Mouse (Mus musculus): ENCODE measurements at regions not wholly inside any gene's neighbourhood (a gene's known extent, or its start where the extent isn't known, plus 50 kb on each side); places are given as distances from the start of the nearest gene placed in this dataset.

DNA sequence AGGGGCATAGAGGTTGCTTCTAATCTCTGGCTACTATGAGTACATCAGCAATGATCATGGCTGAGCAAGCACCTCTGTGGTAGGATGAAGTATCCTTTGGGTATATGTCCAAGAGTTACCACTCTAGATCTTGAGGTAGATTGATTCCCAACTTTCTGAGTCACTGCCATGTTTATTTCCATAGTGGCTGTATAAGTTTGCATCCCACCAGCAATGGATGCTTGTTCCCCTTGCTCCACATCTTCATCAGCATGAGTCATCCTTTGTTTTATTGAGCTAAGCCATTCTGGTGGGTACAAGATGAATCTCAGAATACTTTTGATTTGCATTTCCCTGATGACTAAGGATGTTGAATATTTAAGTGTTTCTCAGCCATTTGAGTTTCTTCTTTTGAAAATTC, 86.8 kb upstream of the Irx5 start:
- no peak for ATAC-seq (ENCODE audit: extremely low read depth, insufficient number of reproducible peaks, low FRiP score, poor library complexity, severe bottlenecking)
- Histone ChIP-seq H3K4me1 (ENCODE audit: insufficient read depth, low read depth, low read length) (no peaks in the 10 kb centered on the region), H3K27me3 (ENCODE audit: insufficient read depth, low read length) (no peaks in the 10 kb centered on the region), H3K4me3 (ENCODE audit: low read depth, low read length) (no peak overlapping the region), H3K9me3 (replicated peaks) (peaks cover 19% of the 10 kb centered on the region), H3K36me3 (replicated peaks) (no peaks in the 10 kb centered on the region)
- TF ChIP-seq TAL1 (conservative IDR thresholded peaks at IDR 0.05; ENCODE audit: low read depth, low read length) (no peak), POLR2AphosphoS5 (IDR thresholded peaks at IDR 0.05; ENCODE audit: insufficient replicate concordance, low read depth, low read length) (no peak), CTCF (IDR thresholded peaks at IDR 0.05; ENCODE audit: low read depth, low read length) (no peak), GATA1 (IDR thresholded peaks at IDR 0.05; ENCODE audit: borderline replicate concordance, low read length) (no peak), GATA2 (IDR thresholded peaks at IDR 0.05; ENCODE audit: borderline replicate concordance, low read depth, low read length) (no peak)
- no peak for DNase-seq (ENCODE audit: low spot score)

DNA sequence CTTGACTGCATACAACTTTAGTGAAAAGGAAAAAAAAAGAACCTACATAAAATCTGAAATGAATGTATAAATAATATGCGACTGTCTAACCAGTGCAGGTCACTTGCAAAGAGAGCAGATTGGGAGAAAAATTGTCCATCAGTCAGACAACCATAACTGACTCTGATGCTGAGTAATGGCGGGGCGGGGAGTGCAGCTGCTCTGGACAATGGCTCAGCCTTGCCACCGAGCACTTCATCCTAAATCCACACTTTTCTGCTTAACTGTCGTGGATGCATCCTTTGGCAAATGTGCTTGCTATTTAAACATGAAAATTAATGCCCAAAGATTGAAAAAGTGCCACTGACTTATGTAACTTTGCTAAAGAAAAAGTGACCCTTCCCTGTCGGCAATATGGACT, 90.0 kb upstream of the Irx5 start:
- no peaks in the 10 kb centered on the region for H3K27me3 ChIP-seq (ENCODE audit: insufficient read depth, low read length)
- H3K9me3 ChIP-seq (replicated peaks), result peaks cover 33% of the 10 kb centered on the region
- no peak overlapping the region for H3K4me3 ChIP-seq (ENCODE audit: low read depth, low read length)
- DNase-seq (ENCODE audit: low spot score) (no peak), ATAC-seq (ENCODE audit: extremely low read depth, insufficient number of reproducible peaks, low FRiP score, poor library complexity, severe bottlenecking) (no peak)
- TF ChIP-seq GATA1 (IDR thresholded peaks at IDR 0.05; ENCODE audit: borderline replicate concordance, low read length), result no peak
- TF ChIP-seq TAL1 (conservative IDR thresholded peaks at IDR 0.05; ENCODE audit: low read depth, low read length), result no peak
- no peak for TF ChIP-seq POLR2AphosphoS5 (IDR thresholded peaks at IDR 0.05; ENCODE audit: insufficient replicate concordance, low read depth, low read length)
- no peak for TF ChIP-seq GATA2 (IDR thresholded peaks at IDR 0.05; ENCODE audit: borderline replicate concordance, low read depth, low read length)
- no peak for TF ChIP-seq CTCF (IDR thresholded peaks at IDR 0.05; ENCODE audit: low read depth, low read length)
- no peaks in the 10 kb centered on the region for H3K4me1 ChIP-seq (ENCODE audit: insufficient read depth, low read depth, low read length)
- no peaks in the 10 kb centered on the region for H3K36me3 ChIP-seq (replicated peaks)

DNA sequence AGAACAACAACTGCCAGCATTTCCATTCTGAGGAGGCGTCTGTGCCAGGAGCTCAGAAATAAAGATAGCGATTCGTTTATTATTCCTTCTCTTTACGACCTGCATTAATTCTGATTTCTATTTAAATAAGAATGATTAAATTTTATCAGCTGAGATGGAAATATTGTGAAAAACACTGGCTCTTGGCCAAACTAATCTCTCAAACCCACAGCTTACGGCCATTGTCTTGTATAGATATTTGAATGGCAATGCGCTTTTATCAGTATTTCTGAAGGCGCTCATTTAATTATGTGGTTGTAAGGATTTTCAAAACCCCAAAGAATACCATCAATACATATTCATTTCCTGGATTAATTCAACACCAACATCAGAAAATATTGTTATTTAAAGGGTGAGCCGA, 97.4 kb upstream of the Irx5 start:
- TF ChIP-seq GATA2 (IDR thresholded peaks at IDR 0.05; ENCODE audit: borderline replicate concordance, low read depth, low read length) (no peak), GATA1 (IDR thresholded peaks at IDR 0.05; ENCODE audit: borderline replicate concordance, low read length) (no peak), CTCF (IDR thresholded peaks at IDR 0.05; ENCODE audit: low read depth, low read length) (no peak), POLR2AphosphoS5 (IDR thresholded peaks at IDR 0.05; ENCODE audit: insufficient replicate concordance, low read depth, low read length) (no peak), TAL1 (conservative IDR thresholded peaks at IDR 0.05; ENCODE audit: low read depth, low read length) (no peak)
- H3K9me3 ChIP-seq (replicated peaks), result peaks cover 58% of the 10 kb centered on the region
- no peak for ATAC-seq (ENCODE audit: extremely low read depth, insufficient number of reproducible peaks, low FRiP score, poor library complexity, severe bottlenecking)
- H3K4me3 ChIP-seq (ENCODE audit: low read depth, low read length), result no peak overlapping the region
- no peaks in the 10 kb centered on the region for H3K27me3 ChIP-seq (ENCODE audit: insufficient read depth, low read length)
- DNase-seq (ENCODE audit: low spot score), result no peak
- H3K36me3 ChIP-seq (replicated peaks), result no peaks in the 10 kb centered on the region
- H3K4me1 ChIP-seq (ENCODE audit: insufficient read depth, low read depth, low read length), result no peaks in the 10 kb centered on the region

DNA sequence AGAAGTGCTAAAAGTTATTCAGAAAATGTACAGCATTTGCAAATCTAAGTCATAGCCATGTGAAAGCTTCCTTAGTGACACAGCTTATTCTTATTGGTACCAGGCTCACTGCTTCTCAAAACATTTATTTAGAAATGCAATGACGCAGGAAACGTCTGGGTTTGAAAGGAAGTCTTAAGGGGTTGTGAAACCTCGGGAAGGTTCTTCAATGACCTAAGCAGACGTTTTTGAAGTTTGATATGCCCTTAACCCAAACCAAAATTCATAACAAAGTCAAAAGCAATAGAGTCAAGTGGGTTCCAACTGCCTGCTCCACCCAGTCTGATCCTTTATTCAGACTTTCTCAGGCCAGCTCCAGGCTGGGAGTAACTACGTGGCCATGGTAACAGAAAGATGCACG, 99.2 kb upstream of the Irx5 start:
- no peak for ATAC-seq (ENCODE audit: extremely low read depth, insufficient number of reproducible peaks, low FRiP score, poor library complexity, severe bottlenecking)

DNA sequence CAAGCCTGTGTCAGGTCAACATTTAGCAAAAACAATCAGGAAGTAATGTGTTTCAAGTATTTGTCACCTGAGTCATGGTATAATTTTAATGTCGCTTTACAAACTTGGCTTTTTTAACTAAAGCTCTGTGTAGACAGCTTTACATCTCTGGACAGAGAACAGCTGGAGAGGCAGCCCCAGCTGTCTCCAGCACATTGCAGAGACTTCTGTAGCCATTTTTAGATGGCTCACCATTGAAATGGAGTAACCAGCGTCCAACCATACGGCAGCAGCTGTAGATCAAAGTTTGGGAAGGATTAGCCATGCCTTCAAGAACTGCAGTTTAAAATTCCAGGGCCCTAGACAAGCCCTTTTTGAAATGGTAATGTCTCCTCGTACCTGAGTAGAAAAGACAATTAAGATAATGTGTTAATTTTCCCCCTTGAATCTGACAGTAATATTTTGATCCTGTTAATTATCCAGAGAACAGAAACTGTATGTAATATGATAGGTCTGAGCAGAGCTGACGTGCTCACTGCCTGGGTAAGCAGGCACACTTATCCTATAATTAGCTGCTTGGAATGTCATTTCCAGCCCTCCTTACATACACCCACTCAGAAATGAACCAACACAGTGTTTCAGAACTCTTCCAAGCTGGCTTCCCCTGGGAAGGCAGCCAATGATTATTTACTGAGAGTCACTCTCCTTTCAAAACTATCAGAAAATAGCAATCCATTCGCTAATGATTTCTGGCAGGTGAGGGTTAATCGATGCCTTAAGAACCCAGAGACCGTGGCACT, 104.6 kb upstream of the Irx5 start:
- H3K36me3 ChIP-seq (replicated peaks), result no peaks in the 10 kb centered on the region
- no peak for TF ChIP-seq POLR2AphosphoS5 (IDR thresholded peaks at IDR 0.05; ENCODE audit: insufficient replicate concordance, low read depth, low read length)
- TF ChIP-seq CTCF (IDR thresholded peaks at IDR 0.05; ENCODE audit: low read depth, low read length), result no peak
- TF ChIP-seq GATA1 (IDR thresholded peaks at IDR 0.05; ENCODE audit: borderline replicate concordance, low read length), result no peak
- TF ChIP-seq GATA2 (IDR thresholded peaks at IDR 0.05; ENCODE audit: borderline replicate concordance, low read depth, low read length), result no peak
- no peak for TF ChIP-seq TAL1 (conservative IDR thresholded peaks at IDR 0.05; ENCODE audit: low read depth, low read length)
- DNase-seq (ENCODE audit: low spot score) (no peak), ATAC-seq (ENCODE audit: extremely low read depth, insufficient number of reproducible peaks, low FRiP score, poor library complexity, severe bottlenecking) (no peak)
- H3K4me3 ChIP-seq (ENCODE audit: low read depth, low read length), result no peak overlapping the region
- H3K4me1 ChIP-seq (ENCODE audit: insufficient read depth, low read depth, low read length), result no peaks in the 10 kb centered on the region
- no peaks in the 10 kb centered on the region for H3K27me3 ChIP-seq (ENCODE audit: insufficient read depth, low read length)
- H3K9me3 ChIP-seq (replicated peaks), result peaks cover 47% of the 10 kb centered on the region

More for the DNA sequence above, 99.2 kb upstream of the Irx5 start:
- no peak for TF ChIP-seq GATA2 (IDR thresholded peaks at IDR 0.05; ENCODE audit: borderline replicate concordance, low read depth, low read length)
- no peak for TF ChIP-seq POLR2AphosphoS5 (IDR thresholded peaks at IDR 0.05; ENCODE audit: insufficient replicate concordance, low read depth, low read length)
- TF ChIP-seq GATA1 (IDR thresholded peaks at IDR 0.05; ENCODE audit: borderline replicate concordance, low read length), result no peak
- TF ChIP-seq CTCF (IDR thresholded peaks at IDR 0.05; ENCODE audit: low read depth, low read length), result no peak
- no peak for TF ChIP-seq TAL1 (conservative IDR thresholded peaks at IDR 0.05; ENCODE audit: low read depth, low read length)
- Histone ChIP-seq H3K9me3 (replicated peaks) (peaks cover 52% of the 10 kb centered on the region), H3K36me3 (replicated peaks) (no peaks in the 10 kb centered on the region), H3K4me1 (ENCODE audit: insufficient read depth, low read depth, low read length) (no peaks in the 10 kb centered on the region), H3K27me3 (ENCODE audit: insufficient read depth, low read length) (no peaks in the 10 kb centered on the region), H3K4me3 (ENCODE audit: low read depth, low read length) (no peak overlapping the region)
- no peak for DNase-seq (ENCODE audit: low spot score)

DNA sequence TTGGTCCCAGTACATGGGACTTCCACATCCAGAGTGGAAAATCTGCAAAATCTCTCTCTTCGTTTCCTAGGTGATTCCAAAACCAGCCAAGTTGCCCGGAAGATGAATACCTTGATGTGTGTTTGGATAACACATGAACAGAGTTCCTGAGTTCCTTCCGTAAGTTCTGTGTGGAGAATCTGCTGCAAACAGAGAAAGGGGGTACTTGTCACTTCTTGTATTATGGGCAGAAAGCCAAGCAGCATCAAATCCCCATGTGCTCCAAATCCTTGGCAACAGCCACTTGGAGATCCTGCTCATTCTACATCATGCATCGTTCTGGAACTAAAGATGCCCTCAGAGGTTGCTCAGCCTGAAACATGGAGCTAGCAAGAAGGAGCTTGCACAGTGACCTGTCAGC, 111.1 kb upstream of the Irx5 start:
- no peaks in the 10 kb centered on the region for H3K4me1 ChIP-seq (ENCODE audit: insufficient read depth, low read depth, low read length)
- no peak overlapping the region for H3K4me3 ChIP-seq (ENCODE audit: low read depth, low read length)
- H3K36me3 ChIP-seq (replicated peaks), result no peaks in the 10 kb centered on the region
- no peaks in the 10 kb centered on the region for H3K27me3 ChIP-seq (ENCODE audit: insufficient read depth, low read length)
- no peak for ATAC-seq (ENCODE audit: extremely low read depth, insufficient number of reproducible peaks, low FRiP score, poor library complexity, severe bottlenecking)
- TF ChIP-seq GATA1 (IDR thresholded peaks at IDR 0.05; ENCODE audit: borderline replicate concordance, low read length), result no peak
- no peak for TF ChIP-seq GATA2 (IDR thresholded peaks at IDR 0.05; ENCODE audit: borderline replicate concordance, low read depth, low read length)
- no peak for TF ChIP-seq TAL1 (conservative IDR thresholded peaks at IDR 0.05; ENCODE audit: low read depth, low read length)
- no peak for TF ChIP-seq CTCF (IDR thresholded peaks at IDR 0.05; ENCODE audit: low read depth, low read length)
- peaks cover 53% of the 10 kb centered on the region for H3K9me3 ChIP-seq (replicated peaks)
- DNase-seq (ENCODE audit: low spot score), result no peak
